Mouse (Mus musculus) stomach, postnatal 0 days (tissue): ENCODE measurements at regions not wholly inside any gene's neighbourhood (a gene's known extent, or its start where the extent isn't known, plus 50 kb on each side); places are given as distances from the start of the nearest gene placed in this dataset.

Source experiments
- CTCF ChIP-seq: IDR thresholded peaks from 2 replicates; pipeline ENCODE4 v1.5.1; 2016; ENCODE audit warnings: antibody characterized with exemption, low read depth, mild to moderate bottlenecking, moderate library complexity
- EP300 ChIP-seq: optimal IDR thresholded peaks from 2 replicates; pipeline ENCODE3; 2016; ENCODE audit warnings: antibody characterized with exemption

DNA sequence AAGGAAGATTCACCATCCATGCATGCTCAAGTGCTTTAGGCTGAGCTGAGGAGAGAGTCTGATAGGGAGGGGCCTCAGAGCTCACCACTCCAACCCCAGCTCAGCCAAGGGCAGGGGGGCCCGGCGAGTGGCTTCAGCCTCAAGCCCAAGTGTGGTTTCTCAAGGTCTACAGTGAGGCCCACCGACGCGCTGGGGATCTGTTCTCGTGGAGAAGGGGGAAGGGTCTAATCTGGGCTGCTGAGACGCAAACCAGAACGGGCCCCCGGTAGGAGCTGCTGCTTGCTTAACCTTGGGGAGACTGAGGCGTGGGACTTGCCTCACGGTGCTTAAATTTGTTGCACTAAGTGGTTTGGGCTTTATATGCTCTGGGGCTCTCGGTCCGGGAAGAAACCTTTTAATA lies 70.9 kb downstream of the Asb1 start:
- TF ChIP-seq CTCF: no peak
- TF ChIP-seq EP300: no peak
